Mouse (Mus musculus) Patski (cell line): ENCODE results near the gene Cbfb. TPM values are rescaled to one million over a fixed set of nuclear protein-coding genes. Genes with fewer than 3 reads are reported as not detected.
"Not testable (repeated sequence)": the region's sequence is repeated elsewhere in the genome, so short reads cannot be mapped to it uniquely, and the experiment has no call there.

Source experiments
- ATAC-seq: fragments of 100-300 bp; one replicate; pipeline ENCODE4 v1.8.0; 2021
- CTCF ChIA-PET: fragments of 350-600 bp; sonication (Branson Sonifier 250); formaldehyde crosslinking; loops from one replicate; lab custom pipeline; 2022; ENCODE audit warnings: inconsistent platforms; lab: Charles Lee
- POLR2A ChIA-PET: fragments of 350-600 bp; sonication (Branson Sonifier 250); formaldehyde crosslinking; loops from one replicate; lab custom pipeline; 2022; ENCODE audit warnings: antibody characterized with exemption, inconsistent platforms; lab: Charles Lee
- DNase-seq: peaks from one replicate; pipeline ENCODE4 v3.0.0-alpha.2; 2011; ENCODE audit warnings: low read depth, low spot score
- H3K27me3 ChIP-seq: fragments of 371-371 bp; one replicate; pipeline ENCODE4 v1.5.1; 2021
- CTCF ChIP-seq: fragments of 100-300 bp; IDR thresholded peaks from one replicate; pipeline ENCODE4 v1.5.1; 2021
- in situ Hi-C: fragments of 300-500 bp; cut with MboI; formaldehyde crosslinking; loops from 3 replicates; pipeline ENCODE4 v1.11.1; 2018; ENCODE audit warnings: low pct_unique_long_range_greater_than_20kb, mixed read lengths
- polyA plus RNA-seq: library from polyadenylated mRNA; unstranded; gene quantifications from one replicate; pipeline ENCODE4 v1.2.3, GENCODE M21; 2021

Gene Cbfb
- polyA plus RNA-seq, 1 experiment from 2014 or later = 64.4 TPM

GRCm38 (mm10) chr8:105158084-105158483 lies 12.4 kb upstream of the Cbfb start:
- TF ChIP-seq CTCF = no peak
- CTCF ChIA-PET = no interaction called here
- POLR2A ChIA-PET = no interaction called here
- in situ Hi-C loops = no loop called here
- no peak for DNase-seq
- peaks cover 5% of the 10 kb centered on the region for H3K27me3 ChIP-seq
- no peak for ATAC-seq

- no peak for TF ChIP-seq CTCF
- in situ Hi-C loops = no loop called here
- ChIA-PET CTCF (no interaction called here), POLR2A (no interaction called here)
- DNase-seq (no peak), ATAC-seq (no peak)
- no peaks in the 10 kb centered on the region for H3K27me3 ChIP-seq
These were observed 9.3 kb upstream of the Cbfb start for GRCm38 (mm10) chr8:105161121-105161652.

- no peaks in the 10 kb centered on the region for H3K27me3 ChIP-seq
- ChIA-PET CTCF (no interaction called here), POLR2A (no interaction called here)
- TF ChIP-seq CTCF = no peak
- in situ Hi-C loops = no loop called here
- ATAC-seq = no peak
- no peak for DNase-seq
These were observed 6.1 kb upstream of the Cbfb start for GRCm38 (mm10) chr8:105164272-105164902.

- ChIA-PET POLR2A (no interaction called here), CTCF (no interaction called here)
- no peaks in the 10 kb centered on the region for H3K27me3 ChIP-seq
- no peak for TF ChIP-seq CTCF
- DNase-seq = no peak
- ATAC-seq = no peak
- in situ Hi-C loops = no loop called here
These were observed 5.3 kb upstream of the Cbfb start for GRCm38 (mm10) chr8:105165191-105165590.

- in situ Hi-C loops = no loop called here
- no peaks in the 10 kb centered on the region for H3K27me3 ChIP-seq
- DNase-seq = no peak
- no peak for ATAC-seq
- ChIA-PET POLR2A (interaction anchor here (0.6 kb wide), 1 partner anchor 10 kb away, joined by 6 read pairs; no protein-coding TSS in a partner anchor), CTCF (interaction anchor here (0.9 to 1.0 kb wide), 2 partner anchors 29 to 51 kb away, joined by 3 read pairs; no protein-coding TSS in a partner anchor)
- TF ChIP-seq CTCF = no peak
These were observed 3.4 kb upstream of the Cbfb start for GRCm38 (mm10) chr8:105167116-105167515.

GRCm38 (mm10) chr8:105169582-105169981 lies 892 bp upstream of the Cbfb start:
- CTCF ChIA-PET = interaction anchor here (1.2 kb wide), 1 partner anchor 48 kb away, joined by 3 read pairs; no protein-coding TSS in a partner anchor
- DNase-seq = no peak
- in situ Hi-C loops = no loop called here
- POLR2A ChIA-PET = interaction anchor here (0.7 kb wide), 1 partner anchor 16 kb away, joined by 4 read pairs; no protein-coding TSS in a partner anchor
- ATAC-seq = no peak
- TF ChIP-seq CTCF = no peak
- H3K27me3 ChIP-seq = no peaks in the 10 kb centered on the region

GRCm38 (mm10) chr8:105170041-105170380 lies 463 bp upstream of the Cbfb start:
- in situ Hi-C loops = no loop called here
- no peak for DNase-seq
- peak; percentile 10 for ATAC-seq
- H3K27me3 ChIP-seq = no peaks in the 10 kb centered on the region
- ChIA-PET POLR2A (interaction anchor here (0.7 kb wide), 1 partner anchor 17 kb away, joined by 4 read pairs; no protein-coding TSS in a partner anchor), CTCF (interaction anchor here (1.2 kb wide), 1 partner anchor 47 kb away, joined by 3 read pairs; no protein-coding TSS in a partner anchor)
- TF ChIP-seq CTCF = no peak

- DNase-seq = no peak
- peak; percentile 49 for ATAC-seq
- no peaks in the 10 kb centered on the region for H3K27me3 ChIP-seq
- TF ChIP-seq CTCF = no peak
- in situ Hi-C loops = no loop called here
- ChIA-PET CTCF (no interaction called here), POLR2A (interaction anchor here (0.7 kb wide), 1 partner anchor 19 kb away, joined by 3 read pairs; no protein-coding TSS in a partner anchor)
These were observed 885 bp downstream of the Cbfb start for GRCm38 (mm10) chr8:105171116-105172002.

- POLR2A ChIA-PET = interaction anchor here (0.7 kb wide), 1 partner anchor 19 kb away, joined by 3 read pairs; no protein-coding TSS in a partner anchor
- no peak for TF ChIP-seq CTCF
- in situ Hi-C loops = no loop called here
These were observed 1.5 kb downstream of the Cbfb start for GRCm38 (mm10) chr8:105172003-105172362.

GRCm38 (mm10) chr8:105175287-105175686 lies 4.8 kb downstream of the Cbfb start:
- H3K27me3 ChIP-seq, DNase-seq, ATAC-seq, in situ Hi-C loops, POLR2A ChIA-PET: not testable (repeated sequence)
- CTCF ChIA-PET = interaction anchor here (1.0 kb wide), 1 partner anchor 10 kb away, joined by 3 read pairs; no protein-coding TSS in a partner anchor

More at GRCm38 (mm10) chr8:105172003-105172362, 1.5 kb downstream of the Cbfb start:
- ATAC-seq = no peak
- DNase-seq = no peak
- CTCF ChIA-PET = no interaction called here
- no peaks in the 10 kb centered on the region for H3K27me3 ChIP-seq
